Mouse (Mus musculus): ENCODE data around the gene Tuft1. TPM values are rescaled to one million over a fixed set of nuclear protein-coding genes. Genes with fewer than 3 reads are reported as not detected.
"Not testable (repeated sequence)": the region's sequence is repeated elsewhere in the genome, so short reads cannot be mapped to it uniquely, and the experiment has no call there.

Gene Tuft1
- polyA plus RNA-seq, 1 experiment from 2014 or later = 5.8 TPM

- Histone ChIP-seq H3K4me2 (ENCODE audit: low read depth, low read length) (no peak overlapping the region), H3K4me3 (ENCODE audit: low read depth, low read length) (no peak overlapping the region), H3K27me3 (ENCODE audit: control insufficient read depth, insufficient read depth, low read length) (no peaks in the 10 kb centered on the region), H3K9me3 (ENCODE audit: control insufficient read depth, low read length) (no peaks in the 10 kb centered on the region), H3K36me3 (ENCODE audit: control insufficient read depth, insufficient read depth, low read length) (no peaks in the 10 kb centered on the region), H3K27ac (ENCODE audit: low read depth, low read length) (no peak overlapping the region), H3K4me1 (ENCODE audit: control insufficient read depth, insufficient read depth, low read length) (no peaks in the 10 kb centered on the region), H3K9ac (replicated peaks; ENCODE audit: low read depth, low read length) (no peak overlapping the region)
- no peak for ATAC-seq (ENCODE audit: low read depth)
Measured at GRCm38 (mm10) chr3:94690616-94691247, 32.1 kb upstream of the Tuft1 start.

GRCm38 (mm10) chr3:94690162-94690561 lies 31.5 kb upstream of the Tuft1 start:
- not testable (repeated sequence) for ATAC-seq (ENCODE audit: low read depth); H3K4me2 ChIP-seq (ENCODE audit: low read depth, low read length); H3K27me3 ChIP-seq (ENCODE audit: control insufficient read depth, insufficient read depth, low read length); H3K4me1 ChIP-seq (ENCODE audit: control insufficient read depth, insufficient read depth, low read length); H3K27ac ChIP-seq (ENCODE audit: low read depth, low read length); H3K4me3 ChIP-seq (ENCODE audit: low read depth, low read length); H3K9me3 ChIP-seq (ENCODE audit: control insufficient read depth, low read length); H3K36me3 ChIP-seq (ENCODE audit: control insufficient read depth, insufficient read depth, low read length); H3K9ac ChIP-seq (replicated peaks; ENCODE audit: low read depth, low read length)
- 66% methylated on average over 6 of the region's 6 CpGs for WGBS

GRCm38 (mm10) chr3:94689195-94689594 lies 30.5 kb upstream of the Tuft1 start:
- H3K9ac ChIP-seq (replicated peaks; ENCODE audit: low read depth, low read length); H3K4me1 ChIP-seq (ENCODE audit: control insufficient read depth, insufficient read depth, low read length); H3K4me2 ChIP-seq (ENCODE audit: low read depth, low read length); H3K9me3 ChIP-seq (ENCODE audit: control insufficient read depth, low read length); H3K36me3 ChIP-seq (ENCODE audit: control insufficient read depth, insufficient read depth, low read length); H3K4me3 ChIP-seq (ENCODE audit: low read depth, low read length); H3K27me3 ChIP-seq (ENCODE audit: control insufficient read depth, insufficient read depth, low read length); H3K27ac ChIP-seq (ENCODE audit: low read depth, low read length); ATAC-seq (ENCODE audit: low read depth): not testable (repeated sequence)
- WGBS = 79% methylated on average over 1 of the region's 1 CpGs

GRCm38 (mm10) chr3:94688698-94689097 lies 30.0 kb upstream of the Tuft1 start:
- WGBS = 91% methylated on average over 2 of the region's 3 CpGs

GRCm38 (mm10) chr3:94685989-94686772 lies 27.5 kb upstream of the Tuft1 start:
- H3K36me3 ChIP-seq (ENCODE audit: control insufficient read depth, insufficient read depth, low read length); H3K4me3 ChIP-seq (ENCODE audit: low read depth, low read length); H3K4me1 ChIP-seq (ENCODE audit: control insufficient read depth, insufficient read depth, low read length); H3K27me3 ChIP-seq (ENCODE audit: control insufficient read depth, insufficient read depth, low read length); H3K4me2 ChIP-seq (ENCODE audit: low read depth, low read length); H3K27ac ChIP-seq (ENCODE audit: low read depth, low read length); H3K9ac ChIP-seq (replicated peaks; ENCODE audit: low read depth, low read length); ATAC-seq (ENCODE audit: low read depth); H3K9me3 ChIP-seq (ENCODE audit: control insufficient read depth, low read length): not testable (repeated sequence)
- 89% methylated on average over 8 of the region's 8 CpGs for WGBS

More at GRCm38 (mm10) chr3:94688698-94689097, 30.0 kb upstream of the Tuft1 start:
- ATAC-seq (ENCODE audit: low read depth); H3K9ac ChIP-seq (replicated peaks; ENCODE audit: low read depth, low read length); H3K27me3 ChIP-seq (ENCODE audit: control insufficient read depth, insufficient read depth, low read length); H3K4me3 ChIP-seq (ENCODE audit: low read depth, low read length); H3K9me3 ChIP-seq (ENCODE audit: control insufficient read depth, low read length); H3K4me2 ChIP-seq (ENCODE audit: low read depth, low read length); H3K36me3 ChIP-seq (ENCODE audit: control insufficient read depth, insufficient read depth, low read length); H3K4me1 ChIP-seq (ENCODE audit: control insufficient read depth, insufficient read depth, low read length); H3K27ac ChIP-seq (ENCODE audit: low read depth, low read length): not testable (repeated sequence)

- no peaks in the 10 kb centered on the region for H3K27me3 ChIP-seq (ENCODE audit: control insufficient read depth, insufficient read depth, low read length)
- no peak for ATAC-seq (ENCODE audit: low read depth)
- H3K9me3 ChIP-seq (ENCODE audit: control insufficient read depth, low read length) = no peaks in the 10 kb centered on the region
- no peak overlapping the region for H3K4me3 ChIP-seq (ENCODE audit: low read depth, low read length)
- no peak overlapping the region for H3K9ac ChIP-seq (replicated peaks; ENCODE audit: low read depth, low read length)
- no peak overlapping the region for H3K27ac ChIP-seq (ENCODE audit: low read depth, low read length)
- 90% methylated on average over 6 of the region's 6 CpGs for WGBS
- no peaks in the 10 kb centered on the region for H3K36me3 ChIP-seq (ENCODE audit: control insufficient read depth, insufficient read depth, low read length)
- H3K4me2 ChIP-seq (ENCODE audit: low read depth, low read length) = no peak overlapping the region
- H3K4me1 ChIP-seq (ENCODE audit: control insufficient read depth, insufficient read depth, low read length) = no peaks in the 10 kb centered on the region
Measured at GRCm38 (mm10) chr3:94683646-94684045, 25.0 kb upstream of the Tuft1 start.

- H3K27ac ChIP-seq (ENCODE audit: low read depth, low read length) = no peak overlapping the region
- H3K36me3 ChIP-seq (ENCODE audit: control insufficient read depth, insufficient read depth, low read length) = no peaks in the 10 kb centered on the region
Measured at GRCm38 (mm10) chr3:94680783-94681182, 22.1 kb upstream of the Tuft1 start.

GRCm38 (mm10) chr3:94680032-94680431 lies 21.4 kb upstream of the Tuft1 start:
- not testable (repeated sequence) for H3K9me3 ChIP-seq (ENCODE audit: control insufficient read depth, low read length); ATAC-seq (ENCODE audit: low read depth); H3K9ac ChIP-seq (replicated peaks; ENCODE audit: low read depth, low read length); H3K27me3 ChIP-seq (ENCODE audit: control insufficient read depth, insufficient read depth, low read length); H3K4me3 ChIP-seq (ENCODE audit: low read depth, low read length); H3K27ac ChIP-seq (ENCODE audit: low read depth, low read length); H3K36me3 ChIP-seq (ENCODE audit: control insufficient read depth, insufficient read depth, low read length); H3K4me1 ChIP-seq (ENCODE audit: control insufficient read depth, insufficient read depth, low read length); H3K4me2 ChIP-seq (ENCODE audit: low read depth, low read length)
- WGBS = 94% methylated on average over 12 of the region's 12 CpGs

More at GRCm38 (mm10) chr3:94680783-94681182, 22.1 kb upstream of the Tuft1 start:
- no peak for ATAC-seq (ENCODE audit: low read depth)
- Histone ChIP-seq H3K9me3 (ENCODE audit: control insufficient read depth, low read length) (no peaks in the 10 kb centered on the region), H3K9ac (replicated peaks; ENCODE audit: low read depth, low read length) (no peak overlapping the region), H3K4me2 (ENCODE audit: low read depth, low read length) (no peak overlapping the region), H3K4me3 (ENCODE audit: low read depth, low read length) (no peak overlapping the region), H3K4me1 (ENCODE audit: control insufficient read depth, insufficient read depth, low read length) (no peaks in the 10 kb centered on the region), H3K27me3 (ENCODE audit: control insufficient read depth, insufficient read depth, low read length) (no peaks in the 10 kb centered on the region)
- 93% methylated on average over 16 of the region's 16 CpGs for WGBS

GRCm38 (mm10) chr3:94679351-94679841 lies 20.7 kb upstream of the Tuft1 start:
- Histone ChIP-seq H3K4me2 (ENCODE audit: low read depth, low read length) (no peak overlapping the region), H3K27ac (ENCODE audit: low read depth, low read length) (no peak overlapping the region), H3K4me3 (ENCODE audit: low read depth, low read length) (no peak overlapping the region), H3K4me1 (ENCODE audit: control insufficient read depth, insufficient read depth, low read length) (no peaks in the 10 kb centered on the region), H3K9ac (replicated peaks; ENCODE audit: low read depth, low read length) (no peak overlapping the region), H3K27me3 (ENCODE audit: control insufficient read depth, insufficient read depth, low read length) (no peaks in the 10 kb centered on the region), H3K36me3 (ENCODE audit: control insufficient read depth, insufficient read depth, low read length) (no peaks in the 10 kb centered on the region), H3K9me3 (ENCODE audit: control insufficient read depth, low read length) (no peaks in the 10 kb centered on the region)
- no peak for ATAC-seq (ENCODE audit: low read depth)
- WGBS = 79% methylated on average over 8 of the region's 8 CpGs

Data from neural tube, embryonic 14.5 days (tissue).